Mouse (Mus musculus): ENCODE measurements at regions not wholly inside any gene's neighbourhood (a gene's known extent, or its start where the extent isn't known, plus 50 kb on each side); places are given as distances from the start of the nearest gene placed in this dataset.
"Not testable (repeated sequence)": the region's sequence is repeated elsewhere in the genome, so short reads cannot be mapped to it uniquely, and the experiment has no call there.

- DNase-seq, result peak; percentile 4
These were observed 327.0 kb upstream of the Akr1e1 start for GRCm38 (mm10) chr13:4935940-4936339.

DNA sequence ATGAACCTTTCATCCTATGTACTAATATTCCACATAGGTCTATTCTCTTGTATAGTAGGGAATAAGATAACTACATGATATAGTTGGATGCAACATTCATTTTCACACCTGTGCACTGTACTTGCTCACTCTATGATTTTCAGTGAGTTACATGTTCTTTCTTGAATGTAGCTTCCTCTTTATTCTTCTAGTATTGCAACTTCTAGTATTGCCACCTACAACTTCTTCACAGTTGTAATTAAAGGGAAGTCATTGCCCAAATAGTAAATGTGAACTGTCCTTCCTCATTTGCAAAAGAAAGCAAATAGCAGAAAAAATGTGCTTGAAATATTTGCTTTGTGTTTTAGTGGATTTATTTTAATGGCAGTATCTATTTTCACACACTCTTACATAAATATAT, 330.9 kb upstream of the Akr1e1 start:
- DNase-seq, result no peak

GRCm38 (mm10) chr13:4942490-4942889, 333.5 kb upstream of the Akr1e1 start:
- DNase-seq, result not testable (repeated sequence)

DNA sequence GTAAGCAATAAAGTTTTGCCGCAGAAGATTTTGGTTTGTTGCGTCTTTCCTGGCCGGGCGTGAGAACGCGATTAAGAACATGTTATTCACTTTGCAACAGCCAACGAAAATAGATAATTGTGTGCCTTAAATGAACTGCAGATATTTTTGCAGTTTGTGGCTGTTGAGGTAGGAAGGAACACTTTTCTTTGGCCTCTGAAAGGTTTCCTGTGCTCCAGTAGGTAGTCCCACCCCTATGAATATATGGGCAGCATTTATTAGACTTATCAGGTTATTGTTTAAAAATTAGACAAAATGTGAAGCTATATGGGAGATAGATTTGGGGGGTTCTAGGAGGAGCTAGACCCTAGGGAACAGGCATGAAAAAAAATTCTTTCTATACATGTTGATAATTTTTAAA, 334.1 kb upstream of the Akr1e1 start:
- no peak for DNase-seq

- DNase-seq, result no peak
These were observed 346.4 kb upstream of the Akr1e1 start for GRCm38 (mm10) chr13:4955384-4955783.

DNA sequence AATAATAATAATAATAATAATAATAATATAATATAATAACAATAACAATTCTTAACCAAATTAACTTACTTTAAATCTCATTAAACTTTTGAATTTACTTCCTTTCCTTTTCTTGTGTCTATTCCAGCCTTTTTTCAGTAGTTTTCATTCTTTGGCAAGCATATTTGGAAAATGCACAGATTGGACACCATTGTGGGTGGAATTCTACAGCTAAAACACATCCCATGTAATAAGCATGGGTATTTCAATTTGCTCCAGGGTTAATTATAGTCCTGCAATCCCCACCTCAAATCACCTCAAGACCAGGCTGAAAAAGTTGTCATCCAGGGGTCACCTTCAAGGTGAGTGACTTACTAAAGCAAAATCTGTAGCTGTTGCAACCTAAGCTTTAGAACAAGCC, 355.9 kb upstream of the Akr1e1 start:
- peak; percentile 0 for DNase-seq

GRCm38 (mm10) chr13:4970081-4970892, 361.3 kb upstream of the Akr1e1 start:
- DNase-seq, result no peak

GRCm38 (mm10) chr13:4971472-4972067, 362.6 kb upstream of the Akr1e1 start:
- DNase-seq, result no peak

DNA sequence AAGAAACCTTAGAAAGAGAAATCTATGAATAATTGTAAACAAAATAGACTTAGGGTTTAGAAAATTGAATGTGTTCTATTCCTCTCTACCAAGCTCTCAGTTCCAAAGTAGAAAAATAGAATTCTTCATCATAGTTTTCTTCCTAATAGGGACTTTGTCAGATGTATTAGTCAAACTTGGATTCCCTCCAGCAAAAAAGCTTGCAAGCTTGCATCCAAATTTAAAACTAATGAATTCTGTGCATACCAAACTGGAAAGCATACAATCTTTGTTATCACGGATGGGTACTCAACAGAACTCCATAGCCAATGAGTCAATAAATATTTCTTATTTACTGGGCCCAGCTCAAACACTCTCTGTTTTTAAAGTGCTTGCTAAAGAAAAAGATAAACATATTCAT, 383.9 kb upstream of the Akr1e1 start:
- DNase-seq, result no peak

DNA sequence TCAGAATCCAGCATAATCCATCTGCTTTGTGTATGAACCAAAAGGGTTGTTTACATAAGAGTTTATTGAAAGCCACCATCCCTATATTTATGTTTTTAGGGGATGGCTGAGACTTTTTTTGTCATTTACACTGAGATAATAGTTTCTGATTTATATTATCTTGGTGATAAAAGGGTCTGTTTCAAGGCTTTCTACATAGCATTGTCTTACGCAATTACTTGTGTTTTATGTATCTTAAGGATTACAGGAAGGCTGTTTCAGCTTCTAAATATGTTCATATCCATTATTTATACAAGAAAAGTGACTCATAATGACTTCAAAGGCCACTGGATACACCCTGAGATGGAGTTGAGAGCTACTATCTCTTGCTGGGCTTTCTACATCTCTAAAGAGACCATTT, 399.3 kb upstream of the Akr1e1 start:
- DNase-seq, result no peak

- DNase-seq, result no peak
These were observed 413.5 kb upstream of the Akr1e1 start for GRCm38 (mm10) chr13:5022439-5022838.

DNA sequence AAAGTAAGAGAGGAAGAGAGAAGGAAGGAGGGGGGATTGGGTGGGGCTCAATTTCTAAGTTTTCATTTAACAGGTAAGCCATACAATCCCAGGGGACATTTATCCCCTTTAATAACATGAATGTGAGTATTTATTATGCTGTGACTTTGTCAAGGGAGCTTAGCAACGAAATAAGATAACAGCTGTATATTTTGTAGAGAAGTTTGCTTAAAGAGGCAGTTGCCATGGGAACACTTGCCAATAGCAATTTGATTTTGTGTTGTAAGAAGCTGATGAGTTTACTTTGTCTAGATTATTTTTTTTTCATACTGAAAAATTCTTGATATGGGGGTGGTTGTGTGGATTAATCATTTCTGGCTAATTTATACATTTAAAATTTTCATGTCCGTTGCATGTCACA, 450.9 kb upstream of the Akr1e1 start:
- no peak for DNase-seq

DNA sequence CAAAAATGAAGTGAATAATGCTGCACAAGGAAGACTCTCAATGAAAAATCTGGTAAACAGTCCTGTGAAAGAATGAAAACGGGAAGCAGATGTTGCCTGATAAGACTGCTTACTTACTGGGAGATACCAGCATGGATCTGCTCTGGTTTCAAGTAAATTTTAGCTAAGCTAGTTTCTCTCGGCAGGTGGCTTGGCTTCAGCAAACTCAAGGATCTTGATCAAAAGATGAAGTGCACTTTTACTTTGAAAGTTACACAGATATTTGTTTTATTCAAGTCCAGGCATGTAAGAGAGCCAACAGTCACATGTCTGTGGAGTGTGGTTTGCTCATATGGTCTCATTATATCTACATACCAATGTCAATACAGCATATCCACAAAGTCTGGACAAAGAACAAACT, 451.5 kb upstream of the Akr1e1 start:
- DNase-seq, result no peak

DNA sequence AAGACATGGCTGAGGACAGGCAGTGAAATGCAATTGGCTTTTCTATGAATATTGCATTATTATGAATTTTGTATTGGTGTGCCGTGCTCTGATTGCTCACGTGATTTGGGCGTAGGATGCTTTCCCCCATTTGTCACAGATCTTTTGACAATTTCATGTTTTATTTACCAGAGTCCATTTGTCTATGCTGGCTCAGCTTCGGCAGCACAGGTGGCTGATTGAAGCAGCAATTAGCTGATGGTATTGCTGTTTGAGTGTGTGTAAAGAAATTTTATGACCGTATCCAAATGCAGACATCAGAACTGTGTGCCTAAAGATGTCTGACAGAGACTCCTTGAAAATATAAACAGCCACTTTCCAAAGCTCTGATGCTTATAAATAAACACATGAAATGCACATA, 498.5 kb upstream of the Akr1e1 start:
- no peak for DNase-seq

- no peak for DNase-seq
These were observed 545.9 kb upstream of the Akr1e1 start for GRCm38 (mm10) chr13:5154911-5155310.

DNA sequence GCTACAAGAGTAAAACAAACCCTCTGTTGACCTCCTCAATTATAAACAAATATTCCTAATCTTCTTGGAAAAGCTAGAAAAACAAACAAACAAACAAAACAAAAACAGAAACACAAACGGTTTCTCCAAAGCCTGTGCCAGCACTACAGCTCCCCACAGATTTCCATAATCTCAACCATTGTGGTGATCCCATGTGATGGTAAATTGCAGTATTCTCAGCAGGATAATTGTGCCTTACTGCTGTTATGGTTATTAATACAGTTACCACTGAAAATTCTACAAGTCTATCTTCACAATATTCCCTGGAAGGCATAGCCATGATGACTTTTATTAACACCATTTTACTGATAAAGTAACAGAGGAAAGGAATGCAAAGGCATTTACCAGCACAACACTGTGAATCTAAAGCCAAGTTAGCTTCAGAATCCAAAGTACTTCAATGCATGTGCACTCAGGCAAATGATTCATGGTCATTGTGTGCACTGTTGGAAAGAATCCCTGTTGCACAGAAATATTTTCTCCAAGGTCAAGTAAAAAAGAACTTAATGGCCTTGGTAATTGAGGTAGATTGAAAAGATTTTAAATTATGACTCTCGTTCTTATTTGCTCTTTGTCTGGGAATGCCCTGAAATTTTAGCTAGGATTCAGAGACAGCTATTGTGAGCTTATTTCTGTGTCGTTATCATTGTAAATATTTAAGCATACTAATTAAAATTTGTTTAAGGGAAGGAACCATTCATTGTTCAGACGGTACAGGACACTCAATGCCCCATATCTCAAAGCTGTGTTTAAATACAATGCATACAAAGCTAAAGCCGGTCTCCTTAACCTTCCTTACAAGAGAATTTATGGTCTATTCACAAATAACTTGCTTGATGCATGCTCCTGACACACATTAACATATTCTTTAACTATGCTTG, 551.1 kb upstream of the Akr1e1 start:
- DNase-seq, result no peak

DNA sequence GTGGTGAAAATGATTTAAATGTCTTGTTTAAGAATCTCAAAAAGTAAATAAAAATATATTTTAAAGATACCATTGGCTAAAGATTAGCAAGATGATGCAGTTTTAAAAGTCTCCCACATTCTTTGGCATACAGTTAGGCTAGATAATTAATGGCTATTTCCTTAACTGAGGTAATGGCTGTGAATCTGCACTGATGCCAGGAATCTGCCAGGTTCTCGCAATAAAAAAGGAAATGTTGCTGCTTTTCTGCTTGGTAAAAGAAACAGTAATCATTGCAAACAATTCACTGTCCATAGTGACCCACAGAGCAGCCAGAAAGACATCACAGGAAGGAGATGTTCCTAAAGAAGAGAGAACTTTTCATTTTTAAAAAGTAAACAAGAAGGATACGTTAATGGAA, 557.7 kb upstream of the Akr1e1 start:
- DNase-seq, result no peak

- DNase-seq, result no peak
These were observed 570.0 kb upstream of the Akr1e1 start for GRCm38 (mm10) chr13:5178996-5179395.

- DNase-seq, result no peak
These were observed 570.6 kb upstream of the Akr1e1 start for GRCm38 (mm10) chr13:5179552-5179951.

DNA sequence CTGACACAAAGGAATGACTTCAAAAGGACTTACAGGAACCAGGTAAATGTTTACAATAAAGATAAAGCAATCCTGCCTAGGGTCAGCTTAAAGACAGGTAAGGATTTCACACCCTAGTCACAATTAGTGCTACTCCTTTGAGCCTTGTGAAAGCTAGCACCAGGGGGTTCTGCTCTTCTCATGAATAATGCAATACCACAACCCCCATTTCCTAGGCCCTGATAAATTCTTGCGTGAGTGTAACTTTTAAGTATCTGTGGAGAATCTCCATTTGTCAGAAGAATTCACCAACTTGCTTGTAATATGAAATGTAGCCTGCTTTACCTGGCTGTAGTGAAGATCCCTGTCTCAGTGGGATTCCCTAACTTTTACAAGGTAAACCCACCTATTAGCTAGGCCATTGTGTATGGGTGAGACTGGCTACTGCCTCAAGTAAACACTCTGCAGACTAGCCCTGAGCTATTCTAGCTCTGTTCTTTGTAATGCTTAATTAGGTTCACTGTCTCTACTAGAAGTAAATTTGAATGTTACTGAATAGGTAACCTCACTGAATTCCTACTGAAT, 576.3 kb upstream of the Akr1e1 start:
- not testable (repeated sequence) for DNase-seq

- no peak for DNase-seq
These were observed 593.8 kb upstream of the Akr1e1 start for GRCm38 (mm10) chr13:5202736-5203135.

DNA sequence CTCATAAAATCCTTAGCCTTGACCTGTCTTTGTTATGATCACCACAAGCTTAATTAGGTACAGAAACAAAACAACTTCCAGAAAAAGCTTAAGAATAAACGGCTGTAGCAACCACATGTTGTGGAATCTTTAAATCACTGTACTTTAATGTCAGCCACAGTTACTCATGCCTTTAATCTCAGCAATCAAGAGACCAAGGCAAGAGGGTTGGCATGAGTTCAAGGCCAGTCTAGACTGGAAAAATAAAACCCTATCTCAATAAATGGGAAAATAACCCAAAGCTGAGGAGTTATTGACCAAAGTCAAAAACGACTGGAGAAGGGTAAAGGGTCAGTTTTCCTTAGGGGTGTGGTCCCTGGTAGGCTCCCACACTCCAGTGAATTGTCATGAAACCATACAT, 595.2 kb upstream of the Akr1e1 start:
- no peak for DNase-seq

- DNase-seq, result no peak
These were observed 602.7 kb upstream of the Akr1e1 start for GRCm38 (mm10) chr13:5211659-5212058.

Data from right cerebral cortex, adult 18-20 months (tissue).